Mouse (Mus musculus) bone marrow macrophage, adult 2 months (primary cell): ENCODE measurements at regions not wholly inside any gene's neighbourhood (a gene's known extent, or its start where the extent isn't known, plus 50 kb on each side); places are given as distances from the start of the nearest gene placed in this dataset.

Experiments used
- CTCF ChIP-seq: IDR thresholded peaks from 2 replicates; pipeline ENCODE4 v1.5.1; 2012; ENCODE audit warnings: low read depth, mild to moderate bottlenecking, low read length, moderate library complexity
- POLR2A ChIP-seq: IDR thresholded peaks from 2 replicates; pipeline ENCODE4 v1.6.1; 2012; ENCODE audit warnings: mild to moderate bottlenecking, low read depth, low read length, borderline replicate concordance

DNA sequence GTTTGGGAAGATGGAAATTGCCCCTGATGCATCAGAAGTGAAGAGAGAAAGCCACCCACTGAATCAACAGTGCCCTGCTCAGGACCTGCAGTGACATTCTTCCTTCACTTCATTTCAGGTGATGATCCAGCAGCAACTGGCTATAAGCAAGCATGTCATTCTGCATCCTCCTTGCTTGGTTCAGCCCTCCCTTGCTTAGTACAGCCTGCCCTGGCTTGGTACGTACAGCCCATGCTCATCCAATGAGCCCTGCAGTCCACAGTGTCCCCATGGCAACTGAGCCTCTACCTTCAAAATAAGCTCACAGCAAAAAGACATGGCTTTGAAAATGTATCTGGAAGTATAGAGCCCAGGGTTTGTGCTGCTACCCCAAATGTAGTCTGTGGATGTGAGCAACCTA, 181.4 kb upstream of the Bmp4 start:
- TF ChIP-seq CTCF (no peak), POLR2A (no peak)
